Mouse (Mus musculus): ENCODE measurements around the gene Arih2.

- TF ChIP-seq CTCF (IDR thresholded peaks at IDR 0.05; ENCODE audit: low read depth) = no peak
- TF ChIP-seq EP300 (IDR thresholded peaks at IDR 0.05; ENCODE audit: low read depth) = no peak
Observed at GRCm38 (mm10) chr9:108691371-108691770, 42.2 kb upstream of the Arih2 start.
